Mouse (Mus musculus): ENCODE results near the gene Mast3. TPM values are rescaled to one million over a fixed set of nuclear protein-coding genes. Genes with fewer than 3 reads are reported as not detected.

Gene Mast3
- polyA plus RNA-seq, 1 experiment from 2014 or later: 15.8 TPM

GRCm38 (mm10) chr8:70772075-70772474 lies 32.8 kb downstream of the Mast3 start:
- Histone ChIP-seq H3K4me3 (no peak overlapping the region), H3K4me2 (no peak overlapping the region), H3K4me1 (replicated peaks) (peaks cover 41% of the 10 kb centered on the region), H3K27me3 (peaks cover 7% of the 10 kb centered on the region; the same call in 1 of the 2 replicates), H3K27ac (replicated peaks) (no peak overlapping the region), H3K9me3 (no peaks in the 10 kb centered on the region), H3K9ac (0 out of 2 replicates have a peak overlapping the region, but pooled peaks have one; percentile 31), H3K36me3 (peaks cover 75% of the 10 kb centered on the region)
- 95% methylated on average over 13 of the region's 13 CpGs for WGBS
- no peak for ATAC-seq (ENCODE audit: low read depth)

GRCm38 (mm10) chr8:70771217-70771616 lies 33.6 kb downstream of the Mast3 start:
- Histone ChIP-seq H3K4me2 (no peak overlapping the region), H3K4me1 (replicated peaks) (peaks cover 49% of the 10 kb centered on the region), H3K27me3 (peaks cover 16% of the 10 kb centered on the region; the same call in 1 of the 2 replicates), H3K36me3 (peaks cover 77% of the 10 kb centered on the region), H3K4me3 (no peak overlapping the region), H3K9me3 (no peaks in the 10 kb centered on the region), H3K27ac (replicated peaks) (no peak overlapping the region), H3K9ac (no peak overlapping the region)
- 90% methylated on average over 7 of the region's 7 CpGs for WGBS
- no peak for ATAC-seq (ENCODE audit: low read depth)

GRCm38 (mm10) chr8:70770748-70771147 lies 34.1 kb downstream of the Mast3 start:
- no peak overlapping the region for H3K9ac ChIP-seq
- peaks cover 77% of the 10 kb centered on the region for H3K36me3 ChIP-seq
- H3K27ac ChIP-seq (replicated peaks): no peak overlapping the region
- peaks cover 51% of the 10 kb centered on the region for H3K4me1 ChIP-seq (replicated peaks)
- peaks cover 20% of the 10 kb centered on the region; the same call in 1 of the 2 replicates for H3K27me3 ChIP-seq
- no peaks in the 10 kb centered on the region for H3K9me3 ChIP-seq
- ATAC-seq (ENCODE audit: low read depth): no peak
- H3K4me3 ChIP-seq: no peak overlapping the region
- no peak overlapping the region for H3K4me2 ChIP-seq
- 94% methylated on average over 13 of the region's 13 CpGs for WGBS

GRCm38 (mm10) chr8:70769858-70770257 lies 35.0 kb downstream of the Mast3 start:
- peaks cover 45% of the 10 kb centered on the region for H3K4me1 ChIP-seq (replicated peaks)
- peaks cover 20% of the 10 kb centered on the region; the same call in 1 of the 2 replicates for H3K27me3 ChIP-seq
- H3K4me2 ChIP-seq: no peak overlapping the region
- 68% methylated on average over 12 of the region's 12 CpGs for WGBS
- peaks cover 77% of the 10 kb centered on the region for H3K36me3 ChIP-seq
- no peak overlapping the region for H3K4me3 ChIP-seq
- 0 out of 2 replicates have a peak overlapping the region, but pooled peaks have one; percentile 34 for H3K9ac ChIP-seq
- 0 out of 2 replicates have a peak overlapping the region, but pooled peaks have one; percentile 18 for H3K27ac ChIP-seq (replicated peaks)
- no peak for ATAC-seq (ENCODE audit: low read depth)
- H3K9me3 ChIP-seq: no peaks in the 10 kb centered on the region

GRCm38 (mm10) chr8:70769359-70769758 lies 35.5 kb downstream of the Mast3 start:
- 0 out of 2 replicates have a peak overlapping the region, but pooled peaks have one; percentile 34 for H3K9ac ChIP-seq
- 8% methylated on average over 26 of the region's 26 CpGs for WGBS
- H3K36me3 ChIP-seq: peaks cover 72% of the 10 kb centered on the region

GRCm38 (mm10) chr8:70768956-70769355 lies 35.9 kb downstream of the Mast3 start:
- peaks cover 36% of the 10 kb centered on the region for H3K4me1 ChIP-seq (replicated peaks)
- H3K27me3 ChIP-seq: peaks cover 20% of the 10 kb centered on the region; the same call in 1 of the 2 replicates
- H3K9ac ChIP-seq: no peak overlapping the region
- no peak overlapping the region for H3K27ac ChIP-seq (replicated peaks)
- H3K36me3 ChIP-seq: peaks cover 68% of the 10 kb centered on the region
- 88% methylated on average over 16 of the region's 16 CpGs for WGBS
- peak; percentile 8; the same call in 1 of the 2 replicates for ATAC-seq (ENCODE audit: low read depth)
- no peaks in the 10 kb centered on the region for H3K9me3 ChIP-seq
- H3K4me2 ChIP-seq: no peak overlapping the region
- H3K4me3 ChIP-seq: no peak overlapping the region

More at GRCm38 (mm10) chr8:70769359-70769758, 35.5 kb downstream of the Mast3 start:
- H3K27me3 ChIP-seq: peaks cover 20% of the 10 kb centered on the region; the same call in 1 of the 2 replicates
- peak; percentile 49 for ATAC-seq (ENCODE audit: low read depth)
- H3K9me3 ChIP-seq: no peaks in the 10 kb centered on the region
- peaks cover 40% of the 10 kb centered on the region for H3K4me1 ChIP-seq (replicated peaks)
- no peak overlapping the region for H3K4me3 ChIP-seq
- H3K27ac ChIP-seq (replicated peaks): no peak overlapping the region
- H3K4me2 ChIP-seq: no peak overlapping the region

GRCm38 (mm10) chr8:70768231-70768776 lies 36.5 kb downstream of the Mast3 start:
- ATAC-seq (ENCODE audit: low read depth): no peak
- 95% methylated on average over 32 of the region's 32 CpGs for WGBS

GRCm38 (mm10) chr8:70767503-70767902 lies 37.4 kb downstream of the Mast3 start:
- H3K27me3 ChIP-seq: peaks cover 20% of the 10 kb centered on the region; the same call in 1 of the 2 replicates
- H3K4me2 ChIP-seq: no peak overlapping the region
- H3K9ac ChIP-seq: no peak overlapping the region
- no peak overlapping the region for H3K4me3 ChIP-seq
- H3K9me3 ChIP-seq: no peaks in the 10 kb centered on the region
- no peak overlapping the region for H3K27ac ChIP-seq (replicated peaks)
- H3K4me1 ChIP-seq (replicated peaks): peaks cover 21% of the 10 kb centered on the region
- peaks cover 53% of the 10 kb centered on the region for H3K36me3 ChIP-seq
- 76% methylated on average over 6 of the region's 6 CpGs for WGBS
- ATAC-seq (ENCODE audit: low read depth): no peak

More at GRCm38 (mm10) chr8:70768231-70768776, 36.5 kb downstream of the Mast3 start:
- Histone ChIP-seq H3K4me3 (no peak overlapping the region), H3K9ac (no peak overlapping the region), H3K4me1 (replicated peaks) (peaks cover 29% of the 10 kb centered on the region), H3K4me2 (no peak overlapping the region), H3K9me3 (no peaks in the 10 kb centered on the region), H3K36me3 (peaks cover 61% of the 10 kb centered on the region), H3K27ac (replicated peaks) (no peak overlapping the region), H3K27me3 (peaks cover 20% of the 10 kb centered on the region; the same call in 1 of the 2 replicates)

GRCm38 (mm10) chr8:70766571-70767440 lies 38.0 kb downstream of the Mast3 start:
- H3K4me3 ChIP-seq: peak overlapping the region; percentile 28
- H3K27me3 ChIP-seq: peaks cover 20% of the 10 kb centered on the region; the same call in 1 of the 2 replicates
- H3K9ac ChIP-seq: peak overlapping the region; percentile 61
- 8% methylated on average over 21 of the region's 21 CpGs for WGBS
- peaks cover 46% of the 10 kb centered on the region for H3K36me3 ChIP-seq
- H3K9me3 ChIP-seq: no peaks in the 10 kb centered on the region
- peak overlapping the region; percentile 56 for H3K4me2 ChIP-seq
- no peak for ATAC-seq (ENCODE audit: low read depth)
- H3K27ac ChIP-seq (replicated peaks): no peak overlapping the region
- H3K4me1 ChIP-seq (replicated peaks): peaks cover 20% of the 10 kb centered on the region

- ATAC-seq (ENCODE audit: low read depth): no peak
- H3K4me3 ChIP-seq: peak overlapping the region; percentile 28
- 2% methylated on average over 34 of the region's 34 CpGs for WGBS
- peak overlapping the region; percentile 56 for H3K4me2 ChIP-seq
- peaks cover 28% of the 10 kb centered on the region for H3K4me1 ChIP-seq (replicated peaks)
- no peak overlapping the region for H3K27ac ChIP-seq (replicated peaks)
- H3K36me3 ChIP-seq: peaks cover 38% of the 10 kb centered on the region
- no peaks in the 10 kb centered on the region for H3K9me3 ChIP-seq
- H3K9ac ChIP-seq: peak overlapping the region; percentile 61
- peaks cover 20% of the 10 kb centered on the region; the same call in 1 of the 2 replicates for H3K27me3 ChIP-seq
Observed at GRCm38 (mm10) chr8:70765838-70766570, 38.9 kb downstream of the Mast3 start.

GRCm38 (mm10) chr8:70765329-70765728 lies 39.5 kb downstream of the Mast3 start:
- H3K36me3 ChIP-seq: peaks cover 32% of the 10 kb centered on the region
- H3K27ac ChIP-seq (replicated peaks): no peak overlapping the region

More at GRCm38 (mm10) chr8:70765329-70765728, 39.5 kb downstream of the Mast3 start:
- Histone ChIP-seq H3K9me3 (no peaks in the 10 kb centered on the region), H3K4me1 (replicated peaks) (peaks cover 29% of the 10 kb centered on the region), H3K4me3 (peak overlapping the region; percentile 28), H3K27me3 (peaks cover 20% of the 10 kb centered on the region; the same call in 1 of the 2 replicates), H3K9ac (0 out of 2 replicates have a peak overlapping the region, but pooled peaks have one; percentile 61), H3K4me2 (peak overlapping the region; percentile 56)
- 85% methylated on average over 9 of the region's 9 CpGs for WGBS
- no peak for ATAC-seq (ENCODE audit: low read depth)

Data from neural tube, embryonic 13.5 days (tissue).